Mouse (Mus musculus) CH12.LX (cell line): ENCODE data around the gene Dscam.

Experiments
- CTCF ChIP-seq, 2 experiments: IDR thresholded peaks in 1 of 2; conservative IDR thresholded peaks in 1 of 2; 2 replicates each; pipeline ENCODE4 v1.5.1; 2011 to 2012; ENCODE audit warnings: low read depth in 2 of 2, low read length in 2 of 2, improper control_type of control experiment in 1 of 2, inconsistent platforms in 1 of 2, mild to moderate bottlenecking in 1 of 2, moderate library complexity in 1 of 2
- EP300 ChIP-seq: IDR thresholded peaks from 2 replicates; pipeline ENCODE4 v1.6.1; 2011; ENCODE audit warnings: low read length, improper control_type of control experiment
- KAT2A ChIP-seq: IDR thresholded peaks from 2 replicates; pipeline ENCODE4 v1.6.1; 2012; ENCODE audit warnings: low read length, improper control_type of control experiment, inconsistent platforms; ENCODE audit not compliant: insufficient replicate concordance
- MYC ChIP-seq: IDR thresholded peaks from 2 replicates; pipeline ENCODE4 v1.6.1; 2011; ENCODE audit warnings: low read depth, mild to moderate bottlenecking, improper control_type of control experiment, low read length
- POLR2A ChIP-seq: IDR thresholded peaks from 2 replicates; pipeline ENCODE4 v1.6.1; 2011; ENCODE audit warnings: low read depth, mild to moderate bottlenecking, improper control_type of control experiment, low read length
- TCF12 ChIP-seq: IDR thresholded peaks from 2 replicates; pipeline ENCODE4 v1.6.1; 2014; ENCODE audit warnings: low read depth, mild to moderate bottlenecking, inconsistent platforms, low read length, improper control_type of control experiment

GRCm38 (mm10) chr16:97073847-97074246 lies 96.7 kb downstream of the Dscam start:
- TF ChIP-seq POLR2A, result no peak
- TF ChIP-seq KAT2A, result no peak
- no peak for TF ChIP-seq EP300
- no peak for TF ChIP-seq MYC
- TF ChIP-seq CTCF (conservative IDR thresholded peaks at IDR 0.05 in 1 of 2, IDR thresholded peaks at IDR 0.05 in 1 of 2; ENCODE audit: low read depth in 2 of 2, low read length in 2 of 2), result no peak
- no peak for TF ChIP-seq TCF12
